Mouse (Mus musculus): ENCODE measurements around the gene Ankrd50. TPM values are rescaled to one million over a fixed set of nuclear protein-coding genes. Genes with fewer than 3 reads are reported as not detected.

Ankrd50 gene
- polyA plus RNA-seq, 1 experiment from 2014 or later: 9.8 TPM

DNA sequence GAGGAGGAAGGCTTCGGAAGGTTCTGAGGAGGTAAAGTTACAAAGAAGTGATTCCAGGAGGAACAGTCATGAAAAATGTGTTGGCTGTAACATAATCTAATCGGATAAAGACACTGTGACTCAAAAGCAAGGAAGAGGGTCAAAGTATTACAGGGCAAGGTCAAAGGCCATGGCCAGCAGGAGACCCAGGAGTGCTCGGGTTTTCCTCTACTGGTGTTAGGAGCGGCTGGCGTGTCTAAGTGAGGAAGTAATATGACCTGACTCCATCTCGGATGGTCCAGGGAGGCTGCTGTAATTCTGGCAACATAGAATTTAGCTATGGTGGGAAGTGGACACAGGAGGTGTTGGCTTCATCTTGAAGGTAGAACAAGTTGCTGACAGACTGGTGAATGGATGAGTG is 9.1 kb downstream of the Ankrd50 start:
- WGBS: 71% methylated on average over 6 of the region's 6 CpGs
- no peaks in the 10 kb centered on the region; the same call in 1 of the 2 replicates for H3K4me1 ChIP-seq (replicated peaks; ENCODE audit: control insufficient read depth, insufficient read depth)
- DNase-seq (ENCODE audit: low spot score) (no peak), ATAC-seq (ENCODE audit: low FRiP score, low TSS enrichment) (no peak)
- no peaks in the 10 kb centered on the region for H3K27me3 ChIP-seq (ENCODE audit: control insufficient read depth, insufficient read depth, low read length)
- H3K9me3 ChIP-seq (ENCODE audit: control insufficient read depth, low read length): no peaks in the 10 kb centered on the region
- TF ChIP-seq CTCF (IDR thresholded peaks at IDR 0.05; ENCODE audit: low read depth) (no peak), EP300 (optimal IDR thresholded peaks at IDR 0.05) (no peak)
- H3K9ac ChIP-seq (ENCODE audit: low read length): no peak overlapping the region
- peaks cover 2% of the 10 kb centered on the region; the same call in 1 of the 2 replicates for H3K36me3 ChIP-seq (ENCODE audit: control insufficient read depth, insufficient read depth, low read length)
- H3K27ac ChIP-seq (replicated peaks): no peak overlapping the region
- H3K4me2 ChIP-seq (replicated peaks; ENCODE audit: low read depth): no peak overlapping the region
- no peak overlapping the region for H3K4me3 ChIP-seq (ENCODE audit: low read depth, low read length)

DNA sequence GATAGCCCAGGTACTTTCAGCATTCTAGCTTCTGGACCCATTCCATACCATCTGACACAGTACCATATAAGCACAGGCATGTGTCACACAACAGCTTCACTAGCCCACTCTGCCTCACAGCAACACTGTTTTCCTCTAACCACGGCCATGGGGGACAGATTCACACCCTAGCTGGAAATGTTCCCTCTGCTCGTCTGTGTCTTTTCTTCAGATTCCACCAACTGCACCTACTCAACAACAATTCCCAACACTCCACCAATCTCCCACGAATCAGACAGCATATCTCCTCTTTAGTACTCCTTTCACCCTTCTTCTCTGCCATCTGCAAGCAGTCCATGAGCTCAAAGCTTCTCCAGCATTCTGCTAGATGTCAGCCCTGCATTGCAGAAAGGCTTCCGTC is 11.5 kb downstream of the Ankrd50 start:
- Histone ChIP-seq H3K4me3 (ENCODE audit: low read depth, low read length) (no peak overlapping the region), H3K27ac (replicated peaks) (no peak overlapping the region), H3K4me2 (replicated peaks; ENCODE audit: low read depth) (no peak overlapping the region), H3K9me3 (ENCODE audit: control insufficient read depth, low read length) (no peaks in the 10 kb centered on the region), H3K27me3 (ENCODE audit: control insufficient read depth, insufficient read depth, low read length) (no peaks in the 10 kb centered on the region), H3K9ac (ENCODE audit: low read length) (no peak overlapping the region), H3K4me1 (replicated peaks; ENCODE audit: control insufficient read depth, insufficient read depth) (no peaks in the 10 kb centered on the region), H3K36me3 (ENCODE audit: control insufficient read depth, insufficient read depth, low read length) (no peaks in the 10 kb centered on the region)
- 81% methylated on average over 4 of the region's 4 CpGs for WGBS
- ATAC-seq (ENCODE audit: low FRiP score, low TSS enrichment) (no peak), DNase-seq (ENCODE audit: low spot score) (no peak)
- TF ChIP-seq CTCF (IDR thresholded peaks at IDR 0.05; ENCODE audit: low read depth): no peak

DNA sequence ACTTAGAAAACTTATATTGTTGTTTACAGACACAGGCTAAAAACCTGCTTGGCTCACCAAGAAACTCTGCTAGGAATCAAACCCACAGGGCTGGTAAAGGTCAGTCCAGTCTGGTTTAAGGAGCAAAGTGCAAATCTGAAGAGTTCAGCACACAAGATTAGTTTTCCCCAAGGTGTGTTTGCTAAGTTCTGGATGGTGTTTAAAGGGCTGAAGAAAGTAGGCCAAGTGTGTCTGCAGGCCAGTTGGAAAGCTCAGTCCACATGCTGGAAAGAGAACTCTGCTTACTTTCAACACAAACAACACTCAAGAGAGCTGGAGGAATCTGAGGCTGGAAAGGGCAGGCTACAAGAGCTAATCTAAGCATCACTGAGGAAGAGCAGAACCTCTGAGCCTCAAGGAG is 13.1 kb downstream of the Ankrd50 start:
- Histone ChIP-seq H3K9me3 (ENCODE audit: control insufficient read depth, low read length) (no peaks in the 10 kb centered on the region), H3K4me3 (ENCODE audit: low read depth, low read length) (no peak overlapping the region), H3K27ac (replicated peaks) (peak overlapping the region; percentile 59; the same call in 1 of the 2 replicates), H3K4me2 (replicated peaks; ENCODE audit: low read depth) (no peak overlapping the region), H3K4me1 (replicated peaks; ENCODE audit: control insufficient read depth, insufficient read depth) (no peaks in the 10 kb centered on the region), H3K36me3 (ENCODE audit: control insufficient read depth, insufficient read depth, low read length) (no peaks in the 10 kb centered on the region), H3K9ac (ENCODE audit: low read length) (no peak overlapping the region), H3K27me3 (ENCODE audit: control insufficient read depth, insufficient read depth, low read length) (no peaks in the 10 kb centered on the region)
- no peak for DNase-seq (ENCODE audit: low spot score)
- peak; percentile 71 for ATAC-seq (ENCODE audit: low FRiP score, low TSS enrichment)
- TF ChIP-seq CTCF (IDR thresholded peaks at IDR 0.05; ENCODE audit: low read depth) (no peak), EP300 (optimal IDR thresholded peaks at IDR 0.05) (no peak)

DNA sequence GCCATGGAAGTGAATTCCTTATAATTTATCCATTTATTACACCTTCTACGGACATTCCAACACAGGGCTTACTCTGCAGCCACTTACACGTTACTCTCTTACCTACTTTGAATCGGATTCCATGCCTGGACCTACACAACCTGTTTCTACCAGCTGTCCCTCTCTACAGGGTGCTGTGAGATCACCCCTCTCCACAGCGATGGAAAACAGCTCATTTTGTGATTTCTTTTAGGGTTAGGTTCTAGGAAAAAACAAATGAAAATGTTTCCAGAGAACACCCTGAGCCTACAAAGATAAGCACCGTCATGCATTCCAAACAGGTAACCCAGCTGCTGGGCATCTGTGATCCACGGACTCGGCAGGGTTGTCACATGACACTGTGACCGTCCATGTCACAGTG is 16.5 kb downstream of the Ankrd50 start:
- ATAC-seq (ENCODE audit: low FRiP score, low TSS enrichment) (no peak), DNase-seq (ENCODE audit: low spot score) (no peak)
- H3K36me3 ChIP-seq (ENCODE audit: control insufficient read depth, insufficient read depth, low read length): no peaks in the 10 kb centered on the region
- H3K4me1 ChIP-seq (replicated peaks; ENCODE audit: control insufficient read depth, insufficient read depth): no peaks in the 10 kb centered on the region
- H3K9me3 ChIP-seq (ENCODE audit: control insufficient read depth, low read length): no peaks in the 10 kb centered on the region
- no peak overlapping the region for H3K4me3 ChIP-seq (ENCODE audit: low read depth, low read length)
- H3K27me3 ChIP-seq (ENCODE audit: control insufficient read depth, insufficient read depth, low read length): no peaks in the 10 kb centered on the region
- H3K9ac ChIP-seq (ENCODE audit: low read length): no peak overlapping the region
- 74% methylated on average over 8 of the region's 8 CpGs for WGBS
- no peak for TF ChIP-seq EP300 (optimal IDR thresholded peaks at IDR 0.05)
- no peak for TF ChIP-seq CTCF (IDR thresholded peaks at IDR 0.05; ENCODE audit: low read depth)
- H3K4me2 ChIP-seq (replicated peaks; ENCODE audit: low read depth): no peak overlapping the region
- H3K27ac ChIP-seq (replicated peaks): no peak overlapping the region

DNA sequence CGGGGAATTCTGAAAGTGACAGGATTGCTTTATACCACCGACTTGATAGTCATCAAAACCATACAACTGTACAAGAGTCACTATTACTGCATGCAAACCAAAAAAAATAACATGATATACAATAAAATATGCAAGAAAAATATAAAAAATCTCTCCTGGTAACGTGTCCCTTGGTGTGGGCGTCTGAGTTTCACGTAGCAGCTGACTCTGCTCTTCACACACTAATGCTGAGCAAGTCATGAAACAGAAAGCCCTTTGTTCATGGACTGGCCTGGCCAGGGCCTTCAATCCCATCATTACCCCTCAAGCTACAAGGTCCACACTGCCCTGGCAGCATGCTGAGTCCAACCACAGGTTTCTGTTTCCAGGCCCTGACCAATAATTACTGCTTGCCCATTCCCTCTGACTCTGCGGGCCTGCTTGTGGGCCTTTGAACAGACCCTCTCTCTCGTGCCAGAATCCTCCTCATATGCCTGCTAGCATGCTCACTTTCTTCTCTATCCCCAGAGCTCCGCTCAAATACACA is 17.7 kb downstream of the Ankrd50 start:
- H3K4me2 ChIP-seq (replicated peaks; ENCODE audit: low read depth): no peak overlapping the region
- no peaks in the 10 kb centered on the region for H3K27me3 ChIP-seq (ENCODE audit: control insufficient read depth, insufficient read depth, low read length)
- no peaks in the 10 kb centered on the region for H3K9me3 ChIP-seq (ENCODE audit: control insufficient read depth, low read length)
- no peak overlapping the region for H3K4me3 ChIP-seq (ENCODE audit: low read depth, low read length)
- DNase-seq (ENCODE audit: low spot score): no peak
- H3K9ac ChIP-seq (ENCODE audit: low read length): no peak overlapping the region
- 79% methylated on average over 8 of the region's 8 CpGs for WGBS
- peaks cover 10% of the 10 kb centered on the region for H3K36me3 ChIP-seq (ENCODE audit: control insufficient read depth, insufficient read depth, low read length)
- no peaks in the 10 kb centered on the region for H3K4me1 ChIP-seq (replicated peaks; ENCODE audit: control insufficient read depth, insufficient read depth)
- no peak for ATAC-seq (ENCODE audit: low FRiP score, low TSS enrichment)
- no peak overlapping the region for H3K27ac ChIP-seq (replicated peaks)
- TF ChIP-seq EP300 (optimal IDR thresholded peaks at IDR 0.05) (no peak), CTCF (IDR thresholded peaks at IDR 0.05; ENCODE audit: low read depth) (no peak)

DNA sequence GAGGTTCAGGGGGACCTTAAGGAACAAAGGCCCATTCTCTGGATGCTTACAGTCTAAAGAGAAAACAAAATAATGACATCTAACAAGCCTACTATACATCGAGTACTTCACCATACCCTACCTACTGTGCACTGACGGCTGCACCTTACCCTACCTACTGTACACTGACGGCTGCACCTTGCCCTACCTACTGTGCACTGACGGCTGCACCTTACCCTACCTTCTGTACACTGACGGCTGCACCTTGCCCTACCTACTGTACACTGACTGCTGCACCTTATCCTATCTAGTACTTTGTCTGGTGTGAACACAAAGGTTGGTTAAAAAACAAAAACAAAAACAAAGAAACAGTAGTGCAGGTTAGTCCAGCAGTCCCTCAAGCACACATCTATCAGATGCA is 18.5 kb downstream of the Ankrd50 start:
- Histone ChIP-seq H3K9me3 (ENCODE audit: control insufficient read depth, low read length) (no peaks in the 10 kb centered on the region), H3K36me3 (ENCODE audit: control insufficient read depth, insufficient read depth, low read length) (peaks cover 10% of the 10 kb centered on the region), H3K27me3 (ENCODE audit: control insufficient read depth, insufficient read depth, low read length) (no peaks in the 10 kb centered on the region), H3K4me3 (ENCODE audit: low read depth, low read length) (no peak overlapping the region), H3K4me1 (replicated peaks; ENCODE audit: control insufficient read depth, insufficient read depth) (no peaks in the 10 kb centered on the region), H3K27ac (replicated peaks) (no peak overlapping the region), H3K4me2 (replicated peaks; ENCODE audit: low read depth) (no peak overlapping the region), H3K9ac (ENCODE audit: low read length) (no peak overlapping the region)
- whole genome bisulfite sequencing: 79% methylated on average over 5 of the region's 5 CpGs
- ATAC-seq (ENCODE audit: low FRiP score, low TSS enrichment): peak; percentile 78
- TF ChIP-seq CTCF (IDR thresholded peaks at IDR 0.05; ENCODE audit: low read depth): no peak
- TF ChIP-seq EP300 (optimal IDR thresholded peaks at IDR 0.05): no peak
- peak; percentile 53 for DNase-seq (ENCODE audit: low spot score)
